Mouse (Mus musculus): ENCODE measurements around the gene Lrp2.

- no peak for TF ChIP-seq CTCF (IDR thresholded peaks at IDR 0.05; ENCODE audit: low read depth, low read length)
- no peak for TF ChIP-seq POLR2A (IDR thresholded peaks at IDR 0.05; ENCODE audit: borderline replicate concordance, low read depth, low read length)
Observed at GRCm38 (mm10) chr2:69518307-69518706, 67.6 kb downstream of the Lrp2 start.

Measured in bone marrow macrophage, adult 2 months (primary cell).